Mouse (Mus musculus) embryonic facial prominence, embryonic 12.5 days (tissue): ENCODE results near the gene Dlx4. TPM values are rescaled to one million over a fixed set of nuclear protein-coding genes. Genes with fewer than 3 reads are reported as not detected.
A peak's percentile ranks its signal among the peaks of the same experiment; 100 is the strongest.

Experiments
- ATAC-seq: fragments of 200-750 bp; cut with Nextera tagmentation; 2 replicates; pipeline ENCODE4 v1.8.0; 2017; ENCODE audit not compliant: insufficient number of reproducible peaks, insufficient read depth, low FRiP score, low TSS enrichment
- H3K27ac ChIP-seq: fragments of 300-500 bp; sonication (generic); 2 replicates; pipeline ENCODE4 v1.5.1; 2016; ENCODE audit warnings: mild to moderate bottlenecking
- H3K27me3 ChIP-seq: fragments of 300-500 bp; sonication (generic); 2 replicates; pipeline ENCODE4 v1.6.1; 2016; ENCODE audit warnings: mild to moderate bottlenecking, moderate library complexity
- H3K36me3 ChIP-seq: fragments of 300-500 bp; sonication (generic); 2 replicates; pipeline ENCODE4 v1.6.1; 2016; ENCODE audit warnings: mild to moderate bottlenecking
- H3K4me1 ChIP-seq: fragments of 300-500 bp; sonication (generic); 2 replicates; pipeline ENCODE4 v1.6.1; 2016
- H3K4me2 ChIP-seq: fragments of 300-500 bp; sonication (generic); replicated peaks from 2 replicates; pipeline ENCODE4 v1.6.1; 2016; ENCODE audit warnings: mild to moderate bottlenecking, moderate library complexity
- H3K4me3 ChIP-seq: fragments of 300-500 bp; sonication (generic); 2 replicates; pipeline ENCODE4 v1.5.1; 2016; ENCODE audit warnings: mild to moderate bottlenecking
- H3K9ac ChIP-seq: fragments of 300-500 bp; sonication (generic); 2 replicates; pipeline ENCODE4 v1.6.1; 2016; ENCODE audit warnings: mild to moderate bottlenecking, moderate library complexity
- H3K9me3 ChIP-seq: fragments of 300-500 bp; sonication (generic); 2 replicates; pipeline ENCODE4 v1.6.1; 2016; ENCODE audit warnings: mild to moderate bottlenecking, moderate library complexity
- WGBS: fragments of 180-500 bp; shearing (Covaris S2); methylation state at CpG from one replicate; pipeline ENCODE4 v1.1.7; 2016; 5-methylcytosine and 5-hydroxymethylcytosine counted together
- polyA plus RNA-seq: library from polyadenylated mRNA; unstranded; fragments of >200 nt; fragmentation: Nextera tagmentation; extraction: Ambion mirVana; gene quantifications from 2 replicates; pipeline ENCODE4 v1.2.1, GENCODE M21; 2016

Gene Dlx4
- polyA plus RNA-seq, 1 experiment from 2014 or later: 4.9 TPM

DNA sequence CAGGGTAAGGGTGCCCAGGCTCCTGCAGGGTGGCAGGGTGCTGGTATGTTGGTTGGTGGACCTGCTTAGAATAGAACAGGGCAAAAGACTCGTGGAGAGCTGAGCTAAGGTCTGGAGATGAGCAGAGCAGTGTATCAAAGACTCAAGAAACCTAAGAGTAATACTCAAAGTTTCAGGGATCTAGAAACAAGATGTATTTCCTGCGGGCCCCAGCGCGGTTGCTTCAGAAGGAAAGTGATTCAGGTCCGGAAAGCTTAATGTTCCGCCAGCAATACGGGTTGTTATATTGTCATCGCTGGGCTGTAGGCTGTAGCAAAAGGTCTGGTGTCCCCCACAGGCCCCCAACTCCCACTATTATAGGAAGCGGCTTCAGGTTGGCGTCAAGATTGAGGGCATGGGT lies 3.8 kb downstream of the Dlx4 start:
- Histone ChIP-seq H3K4me3 (no peak overlapping the region), H3K4me2 (peak overlapping the region; percentile 41), H3K27ac (no peak overlapping the region), H3K27me3 (peaks cover 95% of the 10 kb centered on the region), H3K36me3 (no peaks in the 10 kb centered on the region), H3K4me1 (peaks cover 53% of the 10 kb centered on the region), H3K9me3 (no peaks in the 10 kb centered on the region), H3K9ac (no peak overlapping the region)
- ATAC-seq: no peak
- WGBS: 11% methylated on average over 10 of the region's 10 CpGs

DNA sequence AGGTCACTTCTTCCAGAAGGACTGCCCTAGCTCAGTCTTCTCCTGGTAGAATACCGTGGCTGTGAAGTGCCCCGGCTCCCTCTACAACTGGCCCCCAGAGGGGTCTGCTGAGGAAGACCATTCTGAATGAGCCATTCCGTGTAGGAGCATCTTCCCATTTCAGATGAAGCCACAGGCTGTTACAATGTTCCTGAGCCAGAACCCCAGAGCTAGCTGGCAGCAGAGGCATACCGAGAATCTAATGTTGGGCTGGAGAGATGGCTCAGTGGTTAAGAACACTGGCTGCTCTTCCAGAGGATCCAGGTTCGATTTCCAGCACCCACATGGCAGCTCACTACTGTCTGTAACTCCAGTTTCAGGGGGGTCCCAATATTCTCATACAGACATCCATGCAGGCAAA lies 6.2 kb downstream of the Dlx4 start:
- no peaks in the 10 kb centered on the region for H3K9me3 ChIP-seq
- H3K4me1 ChIP-seq: peaks cover 45% of the 10 kb centered on the region
- no peak for ATAC-seq
- no peak overlapping the region for H3K4me2 ChIP-seq
- 40% methylated on average over 5 of the region's 5 CpGs for WGBS
- no peak overlapping the region for H3K27ac ChIP-seq
- H3K4me3 ChIP-seq: no peak overlapping the region
- H3K9ac ChIP-seq: no peak overlapping the region
- H3K36me3 ChIP-seq: no peaks in the 10 kb centered on the region
- peaks cover 81% of the 10 kb centered on the region for H3K27me3 ChIP-seq

DNA sequence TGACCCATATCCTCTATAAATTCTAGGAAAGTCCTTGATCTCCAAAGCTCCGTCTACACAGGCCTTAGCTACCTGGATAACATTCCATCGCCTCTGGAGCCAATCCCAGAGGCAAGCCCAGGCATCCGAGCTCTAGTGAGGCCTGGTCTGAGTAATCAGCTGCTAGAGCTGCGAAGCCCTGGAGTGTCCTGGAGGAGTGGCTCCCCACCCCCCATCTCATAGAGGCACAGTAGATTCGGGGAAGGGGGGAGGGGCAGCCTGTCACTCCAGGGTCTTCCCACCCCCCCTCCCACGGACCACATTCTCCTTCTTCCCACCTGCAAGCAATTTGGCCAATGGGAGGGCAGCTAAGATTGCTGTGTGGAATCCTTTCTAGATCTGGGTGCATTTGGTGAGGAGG lies 8.8 kb downstream of the Dlx4 start:
- Histone ChIP-seq H3K36me3 (no peaks in the 10 kb centered on the region), H3K27me3 (peaks cover 56% of the 10 kb centered on the region), H3K4me2 (no peak overlapping the region), H3K9me3 (no peaks in the 10 kb centered on the region), H3K9ac (no peak overlapping the region), H3K4me3 (no peak overlapping the region), H3K4me1 (peaks cover 38% of the 10 kb centered on the region), H3K27ac (no peak overlapping the region)
- ATAC-seq: peak; percentile 54
- 7% methylated on average over 6 of the region's 6 CpGs for WGBS

DNA sequence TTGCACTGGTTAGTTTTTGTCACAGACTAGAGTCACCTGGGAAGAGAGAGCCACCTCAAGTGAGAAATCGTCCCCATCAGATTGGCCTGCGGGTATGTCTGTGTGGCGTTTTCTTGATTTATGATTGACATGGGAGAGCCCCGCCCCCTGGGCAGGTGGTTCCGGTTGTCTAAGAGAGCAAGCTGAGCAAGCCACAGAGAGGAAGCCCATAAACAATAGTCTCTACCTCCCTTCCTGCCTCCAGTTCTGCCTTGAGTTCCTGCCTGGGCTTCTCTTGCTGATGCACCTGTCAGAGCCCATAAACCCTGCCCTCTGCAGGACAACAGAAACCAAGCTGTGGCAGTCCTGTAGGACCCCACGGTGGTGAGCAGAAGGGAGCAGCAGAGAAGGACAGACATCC lies 12.7 kb downstream of the Dlx4 start:
- no peaks in the 10 kb centered on the region for H3K36me3 ChIP-seq
- no peak overlapping the region for H3K27ac ChIP-seq
- H3K27me3 ChIP-seq: peaks cover 27% of the 10 kb centered on the region
- 71% methylated on average over 6 of the region's 6 CpGs for WGBS
- no peak overlapping the region for H3K4me2 ChIP-seq
- no peak overlapping the region for H3K9ac ChIP-seq
- no peak for ATAC-seq
- no peaks in the 10 kb centered on the region for H3K9me3 ChIP-seq
- H3K4me3 ChIP-seq: no peak overlapping the region
- peaks cover 23% of the 10 kb centered on the region for H3K4me1 ChIP-seq

DNA sequence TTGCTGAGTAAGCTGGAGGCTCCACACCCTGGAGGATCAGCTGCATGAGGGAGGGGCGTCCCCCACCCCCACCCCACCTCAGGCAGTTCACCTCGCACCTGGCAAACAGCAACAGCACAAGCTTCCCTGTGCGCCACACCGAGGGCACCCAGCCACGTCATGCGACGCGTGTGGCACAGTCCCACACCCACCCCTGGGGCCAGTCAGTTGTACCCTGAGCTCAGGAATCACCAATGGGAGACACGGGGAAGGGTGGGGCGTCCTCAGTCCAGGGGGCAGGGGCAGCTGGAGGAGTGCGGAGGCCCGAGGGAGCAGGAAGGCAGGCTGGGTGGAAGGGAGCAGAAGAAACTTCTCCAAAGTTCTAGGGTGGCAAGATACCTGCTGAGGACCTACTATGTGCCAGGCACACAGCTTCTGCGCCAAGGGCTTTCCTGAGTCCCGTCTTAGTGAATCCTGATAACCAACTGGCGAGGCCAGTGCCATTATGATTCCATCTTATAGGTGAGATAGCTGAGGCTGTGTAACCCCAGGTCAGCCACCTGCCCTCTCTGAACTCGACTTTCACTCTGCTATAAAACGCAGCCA lies 15.3 kb downstream of the Dlx4 start:
- Histone ChIP-seq H3K4me3 (no peak overlapping the region), H3K4me1 (peaks cover 20% of the 10 kb centered on the region), H3K9ac (no peak overlapping the region), H3K9me3 (no peaks in the 10 kb centered on the region), H3K27ac (no peak overlapping the region), H3K4me2 (no peak overlapping the region), H3K36me3 (no peaks in the 10 kb centered on the region), H3K27me3 (peaks cover 18% of the 10 kb centered on the region; the same call in 1 of the 2 replicates)
- WGBS: 70% methylated on average over 17 of the region's 17 CpGs
- no peak for ATAC-seq

DNA sequence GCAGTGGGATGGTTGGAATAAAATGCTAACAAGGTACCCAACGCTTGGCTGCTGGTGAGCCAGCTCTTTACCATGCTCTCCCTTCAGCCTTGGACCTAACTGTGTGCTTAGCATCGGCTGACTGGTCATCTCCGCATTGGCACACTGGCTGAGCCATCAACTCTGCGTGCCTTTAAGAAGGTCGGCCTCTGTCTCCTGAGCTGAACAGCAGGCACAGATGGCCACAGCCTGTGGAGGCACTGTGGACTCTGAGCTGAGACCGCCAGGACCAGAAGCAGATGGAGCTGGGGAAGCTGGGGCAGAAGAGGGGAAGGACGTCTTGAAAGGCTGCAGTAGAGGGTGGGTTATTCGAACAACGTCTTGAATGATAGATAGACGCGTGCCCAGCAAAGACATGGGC lies 17.7 kb downstream of the Dlx4 start:
- Histone ChIP-seq H3K4me3 (no peak overlapping the region), H3K27me3 (peaks cover 38% of the 10 kb centered on the region), H3K9me3 (no peaks in the 10 kb centered on the region), H3K36me3 (no peaks in the 10 kb centered on the region; the same call in 1 of the 2 replicates), H3K4me1 (peaks cover 23% of the 10 kb centered on the region), H3K9ac (no peak overlapping the region), H3K4me2 (no peak overlapping the region), H3K27ac (no peak overlapping the region)
- 59% methylated on average over 11 of the region's 11 CpGs for WGBS
- no peak for ATAC-seq

DNA sequence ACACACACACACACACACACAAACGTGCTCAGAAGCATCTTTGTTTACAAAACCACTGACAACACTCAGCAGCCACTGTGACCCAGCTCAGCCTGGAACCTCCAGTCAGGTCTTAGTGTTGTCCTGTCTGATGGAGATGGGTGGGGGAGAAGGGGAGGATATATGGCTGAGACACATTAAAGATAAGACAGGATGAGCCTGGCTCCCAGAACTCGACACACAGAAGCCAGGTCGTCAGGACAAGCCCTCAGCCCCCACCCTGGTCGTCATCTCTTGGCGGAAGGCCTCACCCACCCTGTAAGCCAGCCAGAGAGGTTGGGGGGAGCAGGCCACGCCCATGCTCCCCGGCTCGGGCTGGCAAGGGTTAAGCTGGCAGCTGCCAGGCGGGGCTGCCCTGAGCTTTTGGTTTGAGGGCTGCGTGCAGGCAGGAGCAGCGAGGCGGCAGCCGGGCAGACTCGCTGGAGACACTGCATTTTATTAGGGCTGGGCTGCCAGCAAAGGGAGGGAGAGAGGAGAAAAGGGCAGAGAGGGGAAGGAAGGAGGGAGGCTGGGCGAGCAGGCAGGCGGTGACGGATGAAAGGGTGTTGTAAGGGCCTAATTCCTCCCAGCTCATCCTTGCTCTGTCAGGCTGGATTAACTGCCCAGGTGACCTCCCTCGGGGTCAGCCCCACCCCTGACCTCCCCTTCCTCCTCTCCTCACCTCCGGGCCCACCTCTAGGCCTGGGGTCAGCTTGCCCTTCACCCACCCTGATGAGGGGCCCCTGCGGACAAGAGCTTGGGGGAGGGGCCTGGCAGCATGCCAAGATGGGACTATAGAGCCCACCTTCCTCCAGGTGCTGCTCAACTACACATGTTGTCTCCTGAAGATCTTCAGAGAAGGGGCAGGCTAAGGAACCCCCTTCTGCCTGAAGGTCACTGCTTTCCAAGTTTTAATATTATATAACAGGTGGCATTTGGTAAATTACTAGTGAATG lies 19.5 kb downstream of the Dlx4 start:
- 2% methylated on average over 20 of the region's 20 CpGs for WGBS
- Histone ChIP-seq H3K27ac (peak overlapping the region; percentile 75; the same call in 1 of the 2 replicates), H3K4me3 (0 out of 2 replicates have a peak overlapping the region, but pooled peaks have one; percentile 6)

DNA sequence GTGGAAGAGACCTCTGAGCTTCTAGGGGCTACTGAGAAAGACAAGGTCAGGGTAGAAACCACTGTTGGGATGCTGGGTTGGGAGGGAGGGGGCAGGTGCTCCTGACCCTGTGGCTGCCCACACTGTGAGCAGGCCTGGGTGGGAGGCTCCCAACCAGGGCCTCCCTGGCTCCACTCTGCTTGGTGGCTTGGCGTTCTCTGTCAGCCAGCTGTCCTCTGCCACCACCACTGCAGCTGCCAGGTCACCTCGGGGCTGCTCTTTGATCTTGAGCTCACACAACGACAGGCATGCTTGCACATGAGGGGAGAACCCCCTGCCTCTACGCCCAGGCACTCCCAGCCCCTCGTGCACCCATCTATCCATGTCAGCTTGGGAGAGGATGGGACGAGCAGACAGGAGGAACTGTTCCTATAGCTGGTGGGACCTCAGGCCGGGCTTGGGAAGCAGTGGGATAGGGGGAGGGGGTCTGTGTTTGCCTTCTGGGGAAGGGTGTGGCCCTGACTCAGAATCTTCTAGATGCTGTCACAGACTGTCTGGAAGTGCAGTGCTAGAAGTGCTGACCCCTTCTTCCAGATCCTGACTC lies 20.6 kb downstream of the Dlx4 start:
- Histone ChIP-seq H3K4me1 (peaks cover 27% of the 10 kb centered on the region), H3K36me3 (no peaks in the 10 kb centered on the region; the same call in 1 of the 2 replicates), H3K9me3 (no peaks in the 10 kb centered on the region), H3K27ac (no peak overlapping the region), H3K27me3 (peaks cover 67% of the 10 kb centered on the region), H3K4me3 (no peak overlapping the region), H3K9ac (no peak overlapping the region), H3K4me2 (no peak overlapping the region; the same call in 1 of the 2 replicates)
- no peak for ATAC-seq
- WGBS: 23% methylated on average over 7 of the region's 7 CpGs

More for the DNA sequence above, 19.5 kb downstream of the Dlx4 start:
- Histone ChIP-seq H3K9ac (peak overlapping the region; percentile 31; the same call in 1 of the 2 replicates), H3K9me3 (no peaks in the 10 kb centered on the region), H3K27me3 (peaks cover 56% of the 10 kb centered on the region), H3K4me2 (peak overlapping the region; percentile 40), H3K36me3 (no peaks in the 10 kb centered on the region; the same call in 1 of the 2 replicates), H3K4me1 (peaks cover 25% of the 10 kb centered on the region)
- no peak for ATAC-seq

DNA sequence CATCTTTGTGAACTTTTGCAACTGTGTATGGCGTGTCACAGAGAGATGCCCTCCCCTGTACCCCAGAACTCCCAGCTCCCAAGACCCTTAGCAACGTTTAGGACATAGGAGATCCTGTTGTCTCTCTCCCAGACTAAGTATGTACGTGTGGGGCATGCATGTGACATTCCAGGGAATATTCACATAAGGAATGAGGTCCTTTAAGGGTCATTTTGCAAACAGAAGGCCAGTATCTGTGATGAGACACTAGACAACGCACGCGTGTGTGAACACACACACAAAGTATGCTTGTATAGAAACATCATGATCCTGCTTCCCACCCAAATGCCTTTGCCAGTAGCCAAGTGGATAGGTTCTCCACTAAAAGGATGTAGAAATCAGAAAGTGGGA lies 24.0 kb downstream of the Dlx4 start:
- Histone ChIP-seq H3K36me3 (no peaks in the 10 kb centered on the region; the same call in 1 of the 2 replicates), H3K4me2 (peak overlapping the region; percentile 73), H3K9ac (peak overlapping the region; percentile 73), H3K9me3 (no peaks in the 10 kb centered on the region), H3K27me3 (peaks cover 85% of the 10 kb centered on the region), H3K4me3 (peak overlapping the region; percentile 53), H3K27ac (no peak overlapping the region), H3K4me1 (peaks cover 34% of the 10 kb centered on the region)
- 27% methylated on average over 6 of the region's 6 CpGs for WGBS
- ATAC-seq: no peak

DNA sequence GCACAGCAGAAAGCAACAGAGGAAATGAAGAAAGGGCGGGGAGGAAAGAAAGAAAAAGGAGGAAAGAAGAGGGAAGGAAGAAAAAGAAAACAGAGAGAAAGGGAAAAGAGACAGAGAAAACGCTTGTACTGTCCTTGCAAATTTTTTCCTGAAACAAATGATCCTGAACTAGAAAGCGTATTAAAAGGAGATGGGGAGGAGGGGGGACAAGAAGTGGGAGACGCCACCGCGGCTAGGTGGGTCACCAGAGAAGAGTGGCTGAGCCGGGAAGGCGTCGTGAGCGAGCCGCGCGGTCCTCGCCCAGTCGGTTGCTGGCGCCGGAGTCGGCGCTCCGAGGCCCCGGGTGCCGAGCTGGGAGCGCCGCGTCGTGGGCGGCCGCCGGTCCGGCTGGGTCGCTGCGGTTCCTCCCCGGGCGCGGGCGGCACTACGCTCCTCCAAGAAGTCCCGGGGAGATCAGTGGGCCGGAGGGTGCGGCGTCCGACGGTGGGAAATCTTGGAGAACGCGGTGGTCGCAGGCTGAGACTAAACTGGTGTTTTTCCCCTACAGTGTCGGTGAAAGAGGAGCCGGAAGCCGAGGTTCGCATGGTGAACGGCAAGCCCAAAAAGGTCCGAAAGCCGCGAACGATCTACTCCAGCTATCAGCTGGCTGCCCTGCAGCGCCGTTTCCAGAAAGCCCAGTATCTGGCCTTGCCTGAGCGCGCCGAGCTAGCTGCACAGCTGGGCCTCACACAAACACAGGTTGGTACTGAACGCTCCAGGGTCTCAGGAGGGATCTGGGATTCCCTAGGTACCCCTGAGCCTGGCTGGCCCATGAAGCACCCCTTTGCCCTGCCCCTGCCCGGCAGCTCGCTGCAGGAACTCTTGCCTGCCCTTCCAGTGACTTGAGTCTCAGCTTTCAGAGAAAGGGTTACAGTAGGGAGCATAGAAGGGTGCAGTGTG lies 24.6 kb downstream of the Dlx4 start:
- Histone ChIP-seq H3K27me3 (peaks cover 84% of the 10 kb centered on the region), H3K27ac (no peak overlapping the region; the same call in 1 of the 2 replicates), H3K4me1 (peaks cover 29% of the 10 kb centered on the region), H3K4me3 (peak overlapping the region; percentile 53), H3K9me3 (no peaks in the 10 kb centered on the region), H3K4me2 (peak overlapping the region; percentile 73), H3K36me3 (no peaks in the 10 kb centered on the region; the same call in 1 of the 2 replicates), H3K9ac (peak overlapping the region; percentile 73)
- ATAC-seq: no peak
- 2% methylated on average over 63 of the region's 63 CpGs for WGBS

DNA sequence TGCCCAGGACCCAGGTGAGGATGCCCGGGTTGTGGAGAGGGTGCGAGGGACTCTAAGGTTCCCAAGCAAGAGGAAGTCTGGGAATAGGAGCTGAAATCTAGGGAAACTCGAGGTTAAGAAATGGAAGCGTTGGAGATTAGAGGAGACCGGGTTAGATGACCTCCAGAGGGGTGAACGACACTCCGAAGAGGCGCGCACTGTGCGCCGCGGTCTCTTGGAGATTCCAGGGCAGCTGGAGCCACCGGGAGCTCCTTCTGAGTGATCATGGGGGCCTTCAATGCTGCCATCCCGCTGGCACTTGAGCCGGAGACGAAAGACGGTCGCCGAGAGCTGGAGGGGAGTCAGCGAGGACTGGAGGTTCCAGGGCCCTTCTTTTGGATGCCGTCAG lies 25.4 kb downstream of the Dlx4 start:
- H3K4me1 ChIP-seq: peaks cover 21% of the 10 kb centered on the region
- no peak for ATAC-seq

More for the DNA sequence above, 25.4 kb downstream of the Dlx4 start:
- H3K27me3 ChIP-seq: peaks cover 76% of the 10 kb centered on the region
- H3K4me3 ChIP-seq: peak overlapping the region; percentile 53
- H3K36me3 ChIP-seq: no peaks in the 10 kb centered on the region; the same call in 1 of the 2 replicates
- no peaks in the 10 kb centered on the region for H3K9me3 ChIP-seq
- H3K9ac ChIP-seq: peak overlapping the region; percentile 73
- H3K27ac ChIP-seq: peak overlapping the region; percentile 41; the same call in 1 of the 2 replicates
- under 1% methylated on average over 21 of the region's 21 CpGs for WGBS
- H3K4me2 ChIP-seq: peak overlapping the region; percentile 73
